Mouse (Mus musculus): ENCODE measurements at regions not wholly inside any gene's neighbourhood (a gene's known extent, or its start where the extent isn't known, plus 50 kb on each side); places are given as distances from the start of the nearest gene placed in this dataset.

GRCm38 (mm10) chr14:91658654-91659421 is 2231.6 kb downstream of the Pcdh9 start:
- peak; percentile 1 for DNase-seq

- DNase-seq = no peak
Measured at GRCm38 (mm10) chr14:91656011-91656410, 2234.5 kb downstream of the Pcdh9 start.

DNA sequence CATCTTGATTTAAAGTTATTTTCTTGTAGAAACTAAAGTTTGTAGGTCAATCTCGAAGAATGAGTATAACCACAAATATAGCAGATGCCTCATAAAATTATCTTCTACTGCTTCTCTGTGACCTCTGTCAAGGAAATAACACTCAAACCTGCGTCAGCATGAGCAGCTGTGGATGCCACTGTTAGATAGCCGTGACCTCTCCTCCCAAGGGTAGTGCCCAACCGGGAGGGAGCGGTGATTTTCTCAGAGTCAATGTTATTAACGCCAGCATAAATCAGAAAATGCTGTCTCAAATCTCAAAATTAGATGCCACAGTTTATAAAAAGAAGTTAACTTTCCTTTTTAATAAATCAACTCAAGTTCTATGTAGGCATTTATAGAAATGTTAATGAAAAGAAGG is 2259.5 kb downstream of the Pcdh9 start:
- no peak for DNase-seq

- no peak for DNase-seq
Measured at GRCm38 (mm10) chr14:91614391-91614790, 2276.1 kb downstream of the Pcdh9 start.

DNA sequence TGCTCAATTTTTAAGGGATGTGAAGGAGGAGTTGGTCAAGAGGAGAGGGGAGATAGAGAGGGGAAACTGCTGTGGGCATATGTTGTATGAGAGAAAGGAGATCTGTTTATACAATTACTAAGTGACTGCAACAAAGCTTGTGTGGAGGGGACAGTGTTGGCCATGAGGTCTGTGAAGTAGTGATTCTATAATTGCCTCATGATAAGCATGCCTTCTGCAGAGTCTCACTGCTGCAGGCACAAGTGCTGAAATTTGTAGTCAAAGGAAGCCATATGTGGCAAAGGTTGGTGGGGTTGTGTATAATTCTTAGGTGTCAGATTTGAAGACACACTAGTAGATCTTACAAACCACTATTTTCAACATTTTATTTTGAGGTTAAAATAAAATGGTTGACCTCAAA is 2285.9 kb downstream of the Pcdh9 start:
- no peak for DNase-seq

- DNase-seq = no peak
Measured at GRCm38 (mm10) chr14:91582462-91582861, 2308.0 kb downstream of the Pcdh9 start.

- no peak for DNase-seq
Measured at GRCm38 (mm10) chr14:91581684-91582424, 2308.6 kb downstream of the Pcdh9 start.

- no peak for DNase-seq
Measured at GRCm38 (mm10) chr14:91569100-91569499, 2321.4 kb downstream of the Pcdh9 start.

GRCm38 (mm10) chr14:91539181-91539580 is 2351.3 kb downstream of the Pcdh9 start:
- no peak for DNase-seq

- no peak for DNase-seq
Measured at GRCm38 (mm10) chr14:91534931-91535330, 2355.5 kb downstream of the Pcdh9 start.

DNA sequence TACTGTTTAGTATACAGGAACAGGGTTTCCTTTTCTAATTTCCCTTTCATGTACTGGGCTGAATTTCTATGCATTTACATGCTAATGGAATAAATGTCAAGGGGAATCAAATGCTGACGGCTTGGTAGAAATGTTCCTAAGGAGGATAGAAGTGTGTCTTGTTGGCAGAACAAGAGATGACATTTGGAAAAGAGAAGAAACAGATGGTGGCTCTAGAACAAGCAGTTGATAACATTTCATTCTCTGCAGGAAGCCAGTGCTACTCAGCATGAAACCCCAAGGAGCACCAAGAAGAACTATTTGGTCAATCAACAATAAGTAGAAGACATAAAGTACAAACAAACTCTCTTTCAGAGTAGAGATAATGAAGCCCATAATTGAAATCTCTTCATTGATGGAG is 2392.0 kb downstream of the Pcdh9 start:
- DNase-seq = peak; percentile 27

- DNase-seq = no peak
Measured at GRCm38 (mm10) chr14:91478358-91478870, 2412.1 kb downstream of the Pcdh9 start.

DNA sequence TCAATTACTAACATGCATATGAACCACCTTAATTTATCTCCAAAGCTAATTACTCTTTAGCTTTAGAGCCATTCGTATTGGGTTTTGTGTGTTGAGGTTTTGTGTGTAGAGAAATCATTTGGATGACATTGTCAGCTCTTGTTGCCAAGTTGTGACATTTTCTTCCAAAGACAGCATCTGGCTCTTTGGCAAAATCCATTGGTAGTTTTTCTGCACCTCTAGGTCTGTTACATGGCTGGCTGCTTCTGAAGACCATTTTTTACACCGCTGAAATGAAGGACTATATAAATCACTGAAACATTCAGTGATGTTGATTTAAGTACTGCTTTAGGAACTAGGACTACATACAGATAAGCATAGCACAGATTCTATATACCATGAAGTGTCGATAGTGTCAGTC is 2426.6 kb downstream of the Pcdh9 start:
- no peak for DNase-seq

GRCm38 (mm10) chr14:91462671-91463070 is 2427.8 kb downstream of the Pcdh9 start:
- no peak for DNase-seq

DNA sequence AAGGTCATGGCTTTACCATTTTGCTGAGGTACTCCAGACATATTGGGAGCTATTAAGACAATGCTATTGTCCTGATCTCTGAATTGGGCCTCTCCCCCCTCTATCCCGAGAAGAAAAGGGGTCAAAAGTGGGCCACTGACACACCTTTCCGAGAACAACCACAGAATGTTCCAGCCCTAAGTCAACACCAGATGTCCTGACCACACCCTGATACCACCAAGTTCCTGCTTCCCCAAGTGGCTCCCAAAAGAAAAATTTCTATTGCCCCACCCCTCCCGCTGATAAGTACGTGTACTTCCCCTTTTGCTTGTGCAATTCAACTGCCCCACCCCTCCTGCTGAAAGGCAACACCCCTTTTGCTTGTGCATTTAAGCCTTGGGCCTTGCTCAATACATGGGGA is 2431.7 kb downstream of the Pcdh9 start:
- no peak for DNase-seq
